Mouse (Mus musculus) cortical plate, adult 2 months (tissue): ENCODE measurements around the gene Sarm1.

Experiments used
- CTCF ChIP-seq: fragments of 200-500 bp; IDR thresholded peaks from 2 replicates; pipeline ENCODE4 v1.5.1; 2011; ENCODE audit warnings: mild to moderate bottlenecking, control low read depth, low read length; ENCODE audit not compliant: insufficient read depth; ENCODE audit errors: extremely low read depth
- POLR2A ChIP-seq: fragments of 200-500 bp; IDR thresholded peaks from 2 replicates; pipeline ENCODE4 v1.6.1; 2011; ENCODE audit warnings: mild to moderate bottlenecking, low read length, control low read depth; ENCODE audit not compliant: insufficient read depth; ENCODE audit errors: extremely low read depth

GRCm38 (mm10) chr11:78524838-78525237 is 27.3 kb upstream of the Sarm1 start:
- TF ChIP-seq CTCF (no peak), POLR2A (no peak)
